Mouse (Mus musculus): ENCODE data around the gene Rap1b. TPM values are rescaled to one million over a fixed set of nuclear protein-coding genes. Genes with fewer than 3 reads are reported as not detected.

Rap1b gene
- polyA plus RNA-seq, 1 experiment from 2014 or later: 174 TPM

DNA sequence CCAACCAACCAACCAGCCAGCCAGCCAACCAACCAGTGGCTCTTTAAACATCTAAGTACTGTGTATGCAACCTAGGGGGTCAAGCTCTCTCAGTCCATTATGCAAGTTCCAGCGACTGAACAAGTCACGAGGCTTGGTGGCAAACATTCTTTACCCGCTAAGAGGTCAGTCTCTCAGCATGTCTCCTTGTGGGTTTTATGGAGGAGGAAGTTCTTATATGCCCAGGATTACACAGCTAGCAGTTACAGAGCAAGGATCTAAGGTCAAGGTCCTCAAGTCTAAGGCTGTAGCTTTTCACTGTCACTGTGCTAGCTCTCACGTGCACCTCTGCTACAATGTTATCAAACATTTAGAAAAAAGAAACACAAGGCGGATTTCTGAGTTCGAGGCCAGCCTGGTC is 81.2 kb downstream of the Rap1b start:
- Histone ChIP-seq H3K9me3 (replicated peaks; ENCODE audit: low read length) (no peaks in the 10 kb centered on the region), H3K4me2 (ENCODE audit: low read length) (no peak overlapping the region), H3K36me3 (ENCODE audit: insufficient read depth, low read length) (peaks cover 61% of the 10 kb centered on the region), H3K4me1 (replicated peaks; ENCODE audit: insufficient read depth, low read length) (no peaks in the 10 kb centered on the region), H3K9ac (ENCODE audit: low read depth, low read length) (no peak overlapping the region), H3K27me3 (ENCODE audit: insufficient read depth, low read length) (no peaks in the 10 kb centered on the region), H3K27ac (no peak overlapping the region), H3K4me3 (replicated peaks; ENCODE audit: low read depth, low read length) (no peak overlapping the region)
- 86% methylated on average over 6 of the region's 6 CpGs for WGBS
- no peak for TF ChIP-seq CTCF (IDR thresholded peaks at IDR 0.05; ENCODE audit: low read depth)
- peak; percentile 8 for DNase-seq (ENCODE audit: low spot score)
- 0 out of 2 replicates have a peak, but pooled peaks have one; percentile 25 for ATAC-seq (replicated peaks; ENCODE audit: low FRiP score, low read depth)

Other genes with a start within 250 kb of the Rap1b start
- 51.7 and 52.8 TPM in 2 replicates for gene Cpm, start 216.5 kb downstream of the Rap1b start, polyA plus RNA-seq (2015; fragmentation: Nextera tagmentation; extraction: Ambion mirVana)
- gene Mdm2, start 135.3 kb downstream of the Rap1b start, polyA plus RNA-seq (2015; fragmentation: Nextera tagmentation; extraction: Ambion mirVana): 22.0 and 24.5 TPM in 2 replicates
- 12.7 and 13.1 TPM in 2 replicates for gene Slc35e3, start 99.7 kb downstream of the Rap1b start, polyA plus RNA-seq (2015; fragmentation: Nextera tagmentation; extraction: Ambion mirVana)
- 34.9 and 37.9 TPM in 2 replicates for gene Nup107, start 53.3 kb downstream of the Rap1b start, polyA plus RNA-seq (2015; fragmentation: Nextera tagmentation; extraction: Ambion mirVana)

Data from kidney, postnatal 0 days (tissue).